Mouse (Mus musculus) C2C12 (cell line): ENCODE measurements around the gene Olfr510. TPM values are rescaled to one million over a fixed set of nuclear protein-coding genes. Genes with fewer than 3 reads are reported as not detected.

Experiments
- H3K27me3 ChIP-seq: one replicate; pipeline ENCODE4 v1.6.1; 2011; ENCODE audit not compliant: control insufficient read depth, insufficient read depth, insufficient read length
- H3K36me3 ChIP-seq: one replicate; pipeline ENCODE4 v1.6.1; 2011; ENCODE audit not compliant: control insufficient read depth, insufficient read depth
- H3K4me3 ChIP-seq: one replicate; pipeline ENCODE4 v1.5.1; 2011; ENCODE audit warnings: mild to moderate bottlenecking, control low read depth; ENCODE audit not compliant: poor library complexity, insufficient read depth, severe bottlenecking
- H3K79me2 ChIP-seq: one replicate; pipeline ENCODE4 v1.6.1; 2011; ENCODE audit not compliant: control insufficient read depth, insufficient read depth
- H3K79me3 ChIP-seq: one replicate; pipeline ENCODE4 v1.6.1; 2011; ENCODE audit warnings: low read depth, control low read depth
- H3ac ChIP-seq: one replicate; pipeline ENCODE3; 2011; ENCODE audit warnings: low read depth; ENCODE audit not compliant: control insufficient read depth, insufficient read length
- CEBPB ChIP-seq: IDR thresholded peaks from one replicate; pipeline ENCODE4 v1.6.1; 2011; ENCODE audit warnings: low read depth, mild to moderate bottlenecking, control low read depth, moderate library complexity
- CTCF ChIP-seq: IDR thresholded peaks from one replicate; pipeline ENCODE4 v1.5.1; 2011; ENCODE audit not compliant: control insufficient read depth, insufficient read depth, insufficient read length
- FOSL1 ChIP-seq: IDR thresholded peaks from one replicate; pipeline ENCODE4 v1.8.0; 2011; ENCODE audit warnings: mild to moderate bottlenecking, low read length; ENCODE audit not compliant: poor library complexity, insufficient read depth, severe bottlenecking
- MAX ChIP-seq: IDR thresholded peaks from one replicate; pipeline ENCODE4 v1.6.1; 2011; ENCODE audit warnings: mild to moderate bottlenecking, control low read depth
- MYOD1 ChIP-seq: IDR thresholded peaks from one replicate; pipeline ENCODE4 v1.6.1; 2011; ENCODE audit warnings: low read depth; ENCODE audit not compliant: control insufficient read depth, insufficient read length
- MYOG ChIP-seq: IDR thresholded peaks from one replicate; pipeline ENCODE4 v1.6.1; 2011; ENCODE audit not compliant: control insufficient read depth, insufficient read length; ENCODE audit errors: extremely low read depth
- USF1 ChIP-seq: IDR thresholded peaks from one replicate; pipeline ENCODE4 v1.6.1; 2011; ENCODE audit warnings: low read depth, mild to moderate bottlenecking, control low read depth, moderate library complexity
- polyA plus RNA-seq: library from polyadenylated mRNA; unstranded; fragments of >200 nt; fragmentation: generic; extraction: Trizol; gene quantifications from one replicate; pipeline ENCODE4 v1.2.1, GENCODE M21; 2012; ENCODE audit warnings: missing spikeins

Gene Olfr510
- polyA plus RNA-seq, 1 experiment = not detected

- Histone ChIP-seq H3ac (no peak overlapping the region), H3K79me2 (no peaks in the 10 kb centered on the region), H3K4me3 (no peak overlapping the region), H3K27me3 (no peaks in the 10 kb centered on the region), H3K79me3 (no peaks in the 10 kb centered on the region), H3K36me3 (no peaks in the 10 kb centered on the region)
- no peak for TF ChIP-seq USF1
- TF ChIP-seq MYOG = no peak
- no peak for TF ChIP-seq CEBPB
- TF ChIP-seq FOSL1 = no peak
- TF ChIP-seq CTCF = no peak
- TF ChIP-seq MYOD1 = no peak
- no peak for TF ChIP-seq MAX
These were observed 4.8 kb downstream of the Olfr510 start for GRCm38 (mm10) chr7:108671058-108671457.

- Histone ChIP-seq H3K79me2 (no peaks in the 10 kb centered on the region), H3K79me3 (no peaks in the 10 kb centered on the region), H3K4me3 (no peak overlapping the region), H3K36me3 (no peaks in the 10 kb centered on the region), H3K27me3 (no peaks in the 10 kb centered on the region), H3ac (no peak overlapping the region)
- TF ChIP-seq MYOG (no peak), USF1 (no peak), CEBPB (no peak), CTCF (no peak), FOSL1 (no peak), MAX (no peak), MYOD1 (no peak)
These were observed 12.7 kb downstream of the Olfr510 start for GRCm38 (mm10) chr7:108678886-108679285.

- no peaks in the 10 kb centered on the region for H3K79me2 ChIP-seq
- no peak within 1 kb of the TSS for H3K4me3 ChIP-seq
- H3K79me3 ChIP-seq = no peaks in the 10 kb centered on the region
- no peak for TF ChIP-seq MYOG
- H3ac ChIP-seq = no peak within 1 kb of the TSS
- H3K36me3 ChIP-seq = no peaks in the 10 kb centered on the region
- no peaks in the 10 kb centered on the region for H3K27me3 ChIP-seq
These were observed 46.8 kb downstream of the Olfr510 start, which contains the start of gene Olfr512 for GRCm38 (mm10) chr7:108713020-108713419. TSS of gene Olfr512 (plus strand) at chr7:108713320.

Other genes starting within 250 kb of the Olfr510 start
- gene Olfr497, start 246.0 kb upstream of the Olfr510 start, polyA plus RNA-seq = not detected
- gene Olfr498, start 201.1 kb upstream of the Olfr510 start, polyA plus RNA-seq = not detected
- gene Olfr502, start 141.4 kb upstream of the Olfr510 start, polyA plus RNA-seq = not detected
- gene Olfr503, start 121.9 kb upstream of the Olfr510 start, polyA plus RNA-seq = not detected
- not detected for gene Olfr504, start 100.6 kb upstream of the Olfr510 start, polyA plus RNA-seq
- 0.01 TPM for gene Olfr506, start 55.6 kb upstream of the Olfr510 start, polyA plus RNA-seq
- not detected for gene Olfr507, start 44.6 kb upstream of the Olfr510 start, polyA plus RNA-seq
- gene Olfr508, start 36.4 kb upstream of the Olfr510 start, polyA plus RNA-seq = not detected
- gene Olfr509, start 14.5 kb upstream of the Olfr510 start, polyA plus RNA-seq = not detected
- not detected for gene Olfr512, start 46.9 kb downstream of the Olfr510 start, polyA plus RNA-seq
- gene Olfr513, start 84.6 kb downstream of the Olfr510 start, polyA plus RNA-seq = not detected
- not detected for gene Olfr514, start 159.6 kb downstream of the Olfr510 start, polyA plus RNA-seq
- not detected for gene Olfr516, start 184.1 kb downstream of the Olfr510 start, polyA plus RNA-seq
- not detected for gene Olfr517, start 206.0 kb downstream of the Olfr510 start, polyA plus RNA-seq
- not detected for gene Olfr518, start 218.6 kb downstream of the Olfr510 start, polyA plus RNA-seq
- gene Olfr519, start 228.0 kb downstream of the Olfr510 start, polyA plus RNA-seq = not detected